Mouse (Mus musculus) MEL (cell line): Measurements from ENCODE around the gene Col4a3bp. TPM values are rescaled to one million over a fixed set of nuclear protein-coding genes. Genes with fewer than 3 reads are reported as not detected.

Source experiments
- DNase-seq: peaks from one replicate; pipeline ENCODE4 v3.0.0; 2011; ENCODE audit warnings: low read depth, low spot score
- H3K27ac ChIP-seq: 2 replicates; pipeline ENCODE4 v1.5.1; 2012; ENCODE audit warnings: low read depth, mild to moderate bottlenecking, control low read depth, low read length, moderate library complexity; ENCODE audit not compliant: control insufficient read depth
- H3K27me3 ChIP-seq, 2 experiments: fragments of 150-350 bp in 1 of 2; sonication (generic) in 1 of 2; 2 replicates each; pipeline ENCODE4 v1.6.1; 2012; ENCODE audit warnings: low read length in 2 of 2, mild to moderate bottlenecking in 2 of 2, improper control_type of control experiment in 1 of 2, moderate library complexity in 1 of 2; ENCODE audit not compliant: insufficient read depth in 2 of 2, control insufficient read depth in 1 of 2
- H3K36me3 ChIP-seq, 2 experiments: 2 replicates each; pipeline ENCODE4 v1.6.1; 2012 to 2014; ENCODE audit warnings: low read length in 2 of 2, improper control_type of control experiment in 1 of 2, inconsistent platforms in 1 of 2, mild to moderate bottlenecking in 1 of 2; ENCODE audit not compliant: insufficient read depth in 2 of 2, control insufficient read depth in 1 of 2
- H3K4me1 ChIP-seq, 2 experiments: fragments of 150-350 bp in 1 of 2; sonication (generic) in 1 of 2; 2 replicates each; pipeline ENCODE4 v1.6.1; 2012; ENCODE audit warnings: low read length in 2 of 2, improper control_type of control experiment in 1 of 2, mild to moderate bottlenecking in 1 of 2; ENCODE audit not compliant: insufficient read depth in 2 of 2, control insufficient read depth in 1 of 2
- H3K4me3 ChIP-seq, 2 experiments: fragments of 150-350 bp in 1 of 2; sonication (generic) in 1 of 2; 2 replicates each; pipeline ENCODE4 v1.5.1; 2012; ENCODE audit warnings: low read depth in 2 of 2, low read length in 2 of 2, mild to moderate bottlenecking in 2 of 2, moderate library complexity in 2 of 2, control low read depth in 1 of 2, improper control_type of control experiment in 1 of 2; ENCODE audit not compliant: control insufficient read depth in 1 of 2, insufficient read depth in 1 of 2
- H3K79me2 ChIP-seq: 2 replicates; pipeline ENCODE4 v1.6.1; 2012; ENCODE audit warnings: mild to moderate bottlenecking, low read length, moderate library complexity; ENCODE audit not compliant: control insufficient read depth, poor library complexity, insufficient read depth
- H3K9ac ChIP-seq: 2 replicates; pipeline ENCODE4 v1.6.1; 2012; ENCODE audit warnings: low read depth, mild to moderate bottlenecking, control low read depth, low read length, moderate library complexity; ENCODE audit not compliant: control insufficient read depth, poor library complexity, severe bottlenecking
- H3K9me3 ChIP-seq: fragments of 150-350 bp; sonication (generic); replicated peaks from 2 replicates; pipeline ENCODE4 v1.6.1; 2012; ENCODE audit warnings: mild to moderate bottlenecking, low read length, improper control_type of control experiment, moderate library complexity; ENCODE audit not compliant: insufficient read depth
- CHD1 ChIP-seq: IDR thresholded peaks from 2 replicates; pipeline ENCODE4 v1.6.1; 2012; ENCODE audit warnings: low read depth, mild to moderate bottlenecking, inconsistent platforms, low read length, improper control_type of control experiment
- CTCF ChIP-seq, 3 experiments: IDR thresholded peaks in 2 of 3; conservative IDR thresholded peaks in 1 of 3; 2 replicates each; pipeline ENCODE4 v1.5.1; 2011 to 2012; ENCODE audit warnings: low read length in 3 of 3, low read depth in 2 of 3, mild to moderate bottlenecking in 2 of 3, improper control_type of control experiment in 1 of 3, inconsistent platforms in 1 of 3, mixed read lengths in 1 of 3, moderate library complexity in 1 of 3; ENCODE audit not compliant: control insufficient read depth in 1 of 3, insufficient read depth in 1 of 3, poor library complexity in 1 of 3, severe bottlenecking in 1 of 3
- E2F4 ChIP-seq: IDR thresholded peaks from 2 replicates; pipeline ENCODE4 v1.6.1; 2011; ENCODE audit warnings: low read depth, low read length, improper control_type of control experiment, borderline replicate concordance
- ELF1 ChIP-seq: IDR thresholded peaks from 2 replicates; pipeline ENCODE4 v1.6.1; 2014; ENCODE audit warnings: low read depth, mild to moderate bottlenecking, inconsistent platforms, low read length, improper control_type of control experiment, moderate library complexity
- EP300 ChIP-seq, 2 experiments: IDR thresholded peaks; 2 replicates each; pipeline ENCODE4 v1.6.1; 2011; ENCODE audit warnings: improper control_type of control experiment in 2 of 2, low read length in 2 of 2, low read depth in 1 of 2, mild to moderate bottlenecking in 1 of 2
- GABPA ChIP-seq: IDR thresholded peaks from 2 replicates; pipeline ENCODE4 v1.6.1; 2012; ENCODE audit warnings: low read depth, mild to moderate bottlenecking, inconsistent platforms, low read length, improper control_type of control experiment, moderate library complexity
- GATA1 ChIP-seq: IDR thresholded peaks from 2 replicates; pipeline ENCODE4 v1.6.1; 2011; ENCODE audit warnings: low read depth, low read length, improper control_type of control experiment
- HCFC1 ChIP-seq: IDR thresholded peaks from 2 replicates; pipeline ENCODE4 v1.6.1; 2012; ENCODE audit warnings: low read depth, mild to moderate bottlenecking, inconsistent platforms, low read length, improper control_type of control experiment, moderate library complexity
- JUND ChIP-seq: IDR thresholded peaks from 2 replicates; pipeline ENCODE4 v1.6.1; 2011; ENCODE audit warnings: low read depth, mild to moderate bottlenecking, improper control_type of control experiment, low read length
- MEF2A ChIP-seq: IDR thresholded peaks from 2 replicates; pipeline ENCODE4 v1.6.1; 2014; ENCODE audit warnings: low read depth, mild to moderate bottlenecking, inconsistent platforms, low read length, improper control_type of control experiment; ENCODE audit not compliant: poor library complexity, insufficient replicate concordance, severe bottlenecking; ENCODE audit errors: extremely low read depth
- MXI1 ChIP-seq: IDR thresholded peaks from 2 replicates; pipeline ENCODE4 v1.6.1; 2011; ENCODE audit warnings: mild to moderate bottlenecking, low read depth, low read length, improper control_type of control experiment
- MYB ChIP-seq: IDR thresholded peaks from 2 replicates; pipeline ENCODE4 v1.6.1; 2011; ENCODE audit warnings: mild to moderate bottlenecking, low read depth, low read length, improper control_type of control experiment
- NELFE ChIP-seq: IDR thresholded peaks from 2 replicates; pipeline ENCODE4 v1.6.1; 2011; ENCODE audit warnings: low read depth, low read length, improper control_type of control experiment
- POLR2A ChIP-seq, 2 experiments: IDR thresholded peaks; 2 replicates each; pipeline ENCODE4 v1.6.1; 2011 to 2012; ENCODE audit warnings: low read length in 2 of 2, mild to moderate bottlenecking in 2 of 2, control low read depth in 1 of 2, improper control_type of control experiment in 1 of 2, low read depth in 1 of 2, moderate library complexity in 1 of 2; ENCODE audit not compliant: control insufficient read depth in 1 of 2, insufficient read depth in 1 of 2, poor library complexity in 1 of 2
- POLR2AphosphoS2 ChIP-seq: IDR thresholded peaks from 2 replicates; pipeline ENCODE4 v1.6.1; 2011; ENCODE audit warnings: low read length, improper control_type of control experiment
- POLR2AphosphoS5 ChIP-seq: IDR thresholded peaks from 2 replicates; pipeline ENCODE4 v1.6.1; 2012; ENCODE audit warnings: low read depth, borderline replicate concordance, mild to moderate bottlenecking, inconsistent platforms, low read length, moderate library complexity, mixed read lengths
- RAD21 ChIP-seq: IDR thresholded peaks from 2 replicates; pipeline ENCODE4 v1.6.1; 2011; ENCODE audit warnings: mild to moderate bottlenecking, low read depth, low read length, improper control_type of control experiment
- SIN3A ChIP-seq: IDR thresholded peaks from 2 replicates; pipeline ENCODE4 v1.6.1; 2012; ENCODE audit warnings: low read length, improper control_type of control experiment, inconsistent platforms
- TAL1 ChIP-seq: IDR thresholded peaks from 2 replicates; pipeline ENCODE4 v1.6.1; 2012; ENCODE audit warnings: mild to moderate bottlenecking, inconsistent platforms, low read length, moderate library complexity, mixed read lengths
- TCF12 ChIP-seq: IDR thresholded peaks from 2 replicates; pipeline ENCODE4 v1.6.1; 2014; ENCODE audit warnings: low read depth, mild to moderate bottlenecking, inconsistent platforms, low read length, improper control_type of control experiment, moderate library complexity
- UBTF ChIP-seq: IDR thresholded peaks from 2 replicates; pipeline ENCODE4 v1.6.1; 2012; ENCODE audit warnings: low read depth, mild to moderate bottlenecking, inconsistent platforms, low read length, improper control_type of control experiment, moderate library complexity, borderline replicate concordance; ENCODE audit not compliant: insufficient read depth
- USF1 ChIP-seq: IDR thresholded peaks from 2 replicates; pipeline ENCODE4 v1.6.1; 2014; ENCODE audit warnings: low read depth, mild to moderate bottlenecking, inconsistent platforms, low read length, improper control_type of control experiment, moderate library complexity
- USF2 ChIP-seq, 2 experiments: IDR thresholded peaks; 2 replicates each; pipeline ENCODE4 v1.6.1; 2011 to 2012; ENCODE audit warnings: improper control_type of control experiment in 2 of 2, low read length in 2 of 2, borderline replicate concordance in 1 of 2, inconsistent platforms in 1 of 2, low read depth in 1 of 2, mild to moderate bottlenecking in 1 of 2; ENCODE audit not compliant: insufficient read depth in 1 of 2
- ZC3H11A ChIP-seq: IDR thresholded peaks from 2 replicates; pipeline ENCODE4 v1.6.1; 2012; ENCODE audit warnings: low read depth, mild to moderate bottlenecking, inconsistent platforms, low read length, improper control_type of control experiment
- ZMIZ1 ChIP-seq: IDR thresholded peaks from 2 replicates; pipeline ENCODE4 v1.6.1; 2012; ENCODE audit warnings: low read depth, mild to moderate bottlenecking, inconsistent platforms, low read length, improper control_type of control experiment, moderate library complexity
- ZNF384 ChIP-seq: IDR thresholded peaks from 2 replicates; pipeline ENCODE4 v1.6.1; 2012; ENCODE audit warnings: low read depth, mild to moderate bottlenecking, inconsistent platforms, low read length, improper control_type of control experiment
- polyA plus RNA-seq, 2 experiments: library from polyadenylated mRNA; stranded (reverse) in 1 of 2; unstranded in 1 of 2; fragments of >175 nt in 1 of 2; fragments of >200 nt in 1 of 2; gene quantifications; 2 replicates each; pipeline versions ENCODE4 v1.2.1 to v1.2.4; 2012; ENCODE audit warnings: low replicate concordance in 2 of 2, low read depth in 1 of 2; ENCODE audit not compliant: insufficient read length in 2 of 2, insufficient read depth in 1 of 2, missing spikeins in 1 of 2
- total RNA-seq: library from RNA; depleted of rRNA; stranded (reverse); fragments of 300-350 nt; gene quantifications from 2 replicates; pipeline ENCODE4 v1.2.3, GENCODE M21; 2012

The Col4a3bp gene
- total and polyA plus RNA-seq, 3 experiments: 8.9 to 12.1 TPM; not detected in 1

DNA sequence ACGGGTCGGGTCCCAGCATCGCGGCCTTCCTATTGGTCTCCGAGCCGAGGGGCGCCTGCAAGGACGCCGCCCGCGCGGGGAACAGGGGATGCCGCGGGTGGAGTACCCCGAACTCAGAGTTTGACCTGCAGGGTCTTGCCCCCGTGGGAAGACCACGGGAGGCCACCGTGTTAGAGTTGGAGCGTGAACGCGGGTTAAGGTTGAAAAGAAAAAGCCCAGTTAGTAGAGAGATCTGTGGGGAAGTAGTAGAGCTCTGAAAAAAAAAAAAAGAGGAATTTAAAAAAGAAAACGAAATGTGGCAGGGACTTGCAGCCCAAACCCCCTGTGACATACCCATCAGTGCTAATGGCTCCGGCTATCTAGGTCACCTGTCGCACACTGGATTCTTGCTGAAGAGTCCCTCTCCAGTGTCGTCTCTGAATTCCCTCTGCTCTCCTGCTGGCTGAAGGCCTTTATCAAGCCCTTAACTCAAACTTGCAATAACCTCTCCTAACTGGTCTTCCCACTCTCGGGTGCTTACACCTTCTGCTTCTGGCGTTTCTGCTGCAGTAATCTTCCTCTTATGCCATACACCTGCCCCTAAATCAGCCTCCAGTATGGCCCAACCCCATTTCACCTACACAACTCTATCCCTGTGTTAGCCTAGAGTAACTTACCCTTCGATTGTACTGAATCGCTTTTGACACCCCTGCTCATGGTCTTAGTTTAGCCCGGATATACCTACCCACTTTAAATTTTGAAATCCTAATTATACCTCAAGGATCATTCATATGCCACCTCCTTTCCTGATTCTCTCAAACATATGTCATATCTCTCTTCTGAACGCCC is 128.9 kb downstream of the Col4a3bp start:
- peak; percentile 81 for DNase-seq
- Histone ChIP-seq H3K27ac (peak overlapping the region; percentile 98), H3K4me1 (peaks cover 5 to 9% of the 10 kb centered on the region in 2 experiments), H3K27me3 (no peaks in the 10 kb centered on the region), H3K9me3 (no peaks in the 10 kb centered on the region), H3K79me2 (peaks cover 31% of the 10 kb centered on the region), H3K9ac (peak overlapping the region; percentile 80), H3K4me3 (peak overlapping the region; percentile 46 to 65), H3K36me3 (peaks cover 4 to 24% of the 10 kb centered on the region in 2 experiments)
- TF ChIP-seq ZC3H11A (no peak), POLR2AphosphoS5 (no peak), POLR2AphosphoS2 (no peak; the same call in 1 of the 2 replicates), GABPA (no peak), EP300 (IDR thresholded peaks at IDR 0.05; ENCODE audit: low read depth in 1 of 2, low read length in 2 of 2) (peak in 1 of 2 experiments; percentile 7; a peak in 1 of 4 replicates), GATA1 (no peak), E2F4 (no peak), UBTF (0 out of 2 replicates have a peak, but pooled peaks have one; percentile 59), MEF2A (no peak), HCFC1 (peak; percentile 41; the same call in 1 of the 2 replicates), POLR2A (IDR thresholded peaks at IDR 0.05; ENCODE audit: control insufficient read depth in 1 of 2, insufficient read depth in 1 of 2, low read depth in 1 of 2, low read length in 2 of 2, poor library complexity in 1 of 2) (peak in 1 of 2 experiments; percentile 81; a peak in 2 of 4 replicates), MYB (no peak), CHD1 (peak; percentile 70), JUND (no peak), NELFE (peak; percentile 49), ZMIZ1 (peak; percentile 40), MXI1 (no peak; the same call in 1 of the 2 replicates), RAD21 (no peak), ELF1 (peak; percentile 79), TAL1 (no peak), USF1 (no peak), TCF12 (peak; percentile 11; the same call in 1 of the 2 replicates), ZNF384 (peak; percentile 74), SIN3A (peak; percentile 11; the same call in 1 of the 2 replicates), CTCF (IDR thresholded peaks at IDR 0.05 in 2 of 3, conservative IDR thresholded peaks at IDR 0.05 in 1 of 3; ENCODE audit: control insufficient read depth in 1 of 3, insufficient read depth in 1 of 3, low read depth in 2 of 3, low read length in 3 of 3, poor library complexity in 1 of 3, severe bottlenecking in 1 of 3) (no peak), USF2 (IDR thresholded peaks at IDR 0.05; ENCODE audit: borderline replicate concordance in 1 of 2, insufficient read depth in 1 of 2, low read depth in 1 of 2, low read length in 2 of 2) (no peak)
